Mouse (Mus musculus) lung, adult 18-20 months (tissue): ENCODE measurements around the gene Gpm6b.

Experiments used
- DNase-seq, 2 experiments: peaks; one replicate each; pipeline ENCODE4 v3.0.0; 2022; ENCODE audit warnings: mixed read lengths in 2 of 2

The Gpm6b gene

GRCm38 (mm10) chrX:166307437-166308222 is 68.9 kb downstream of the Gpm6b start:
- DNase-seq: no peak

GRCm38 (mm10) chrX:166308798-166309197 is 70.1 kb downstream of the Gpm6b start:
- DNase-seq: no peak

DNA sequence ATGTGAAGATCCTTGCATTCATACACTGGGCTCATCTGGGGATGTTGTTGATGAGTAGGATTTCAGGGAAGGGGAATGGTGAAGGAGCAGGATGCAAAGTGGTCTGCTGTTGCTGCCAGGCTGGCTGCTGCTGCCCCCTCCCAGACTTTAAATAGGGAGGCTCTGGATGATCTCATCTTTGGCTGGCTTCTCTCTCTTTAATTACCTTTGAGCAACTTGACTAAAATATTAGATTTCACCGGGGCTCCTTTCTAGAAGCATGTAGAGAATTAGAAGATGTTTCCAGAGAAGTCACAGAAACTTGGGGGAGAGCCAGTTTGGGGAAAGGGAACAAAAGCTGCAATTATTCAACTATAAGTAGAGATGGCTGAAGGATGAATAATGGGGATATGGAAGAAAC is 76.5 kb downstream of the Gpm6b start:
- DNase-seq: no peak

GRCm38 (mm10) chrX:166316552-166317375 is 78.1 kb downstream of the Gpm6b start:
- DNase-seq: no peak

- DNase-seq: no peak
Measured at GRCm38 (mm10) chrX:166317376-166317679, 78.6 kb downstream of the Gpm6b start.

GRCm38 (mm10) chrX:166323226-166323625 is 84.5 kb downstream of the Gpm6b start:
- no peak for DNase-seq

GRCm38 (mm10) chrX:166327621-166328020 is 88.9 kb downstream of the Gpm6b start:
- DNase-seq: no peak

DNA sequence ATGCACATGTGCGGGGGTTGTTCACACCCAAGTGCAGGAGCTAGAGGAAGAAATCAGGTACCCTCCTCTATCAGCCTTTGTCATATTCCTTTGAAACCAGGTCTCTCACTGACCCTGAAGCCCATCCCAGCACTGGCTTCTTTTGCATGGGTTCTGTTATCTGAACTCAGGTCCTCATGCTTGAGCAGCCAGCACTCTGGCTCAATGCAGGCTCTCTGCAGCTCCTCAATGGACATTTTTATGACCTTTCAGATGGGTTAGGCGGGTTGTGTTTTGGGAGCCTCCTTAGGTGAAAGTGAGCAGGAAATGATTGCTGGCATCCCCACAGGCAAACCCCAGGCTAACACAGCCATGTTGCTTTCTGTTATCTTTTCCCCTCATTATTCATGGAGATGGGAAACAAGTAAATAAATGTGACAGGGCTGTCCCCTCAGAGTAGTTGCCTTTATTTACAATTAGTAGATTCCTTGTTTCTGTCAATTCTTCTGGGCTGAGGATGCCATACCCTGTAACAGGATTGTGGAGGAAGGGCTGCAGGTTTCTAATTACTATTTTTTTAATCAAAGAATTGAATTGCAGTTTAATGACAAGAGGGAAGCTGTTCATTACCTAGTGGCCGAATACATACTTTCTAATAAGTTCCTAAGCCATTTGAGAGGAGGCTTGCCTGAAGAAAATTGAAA is 89.6 kb downstream of the Gpm6b start:
- no peak for DNase-seq

DNA sequence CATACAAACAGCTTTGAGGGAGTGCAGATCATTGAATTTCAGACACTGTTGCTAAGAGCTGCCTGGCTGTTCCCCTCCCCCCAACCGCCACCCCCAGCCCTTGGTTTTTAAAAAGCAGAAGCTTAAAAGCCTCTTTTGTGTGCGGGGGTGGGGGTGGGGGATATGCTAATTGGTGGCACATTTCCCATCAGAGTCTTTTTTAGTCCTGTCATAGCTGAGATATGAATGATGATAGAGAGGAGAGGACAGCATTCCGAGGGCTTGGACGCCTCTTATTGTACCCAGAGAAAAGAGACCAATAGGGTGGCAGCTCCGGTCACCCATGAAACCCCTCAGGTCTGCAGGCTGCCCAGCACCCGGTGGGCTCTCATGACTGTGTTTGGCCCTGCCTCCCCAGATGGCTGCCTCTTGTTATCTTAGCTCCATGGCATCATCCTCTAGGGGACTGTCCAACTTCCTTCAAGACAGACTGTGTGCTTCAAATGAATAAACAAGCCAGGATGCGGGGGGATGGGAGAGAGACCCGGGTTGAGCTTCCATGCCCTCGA is 90.3 kb downstream of the Gpm6b start:
- DNase-seq: peak in 1 of 2 experiments; percentile 2

DNA sequence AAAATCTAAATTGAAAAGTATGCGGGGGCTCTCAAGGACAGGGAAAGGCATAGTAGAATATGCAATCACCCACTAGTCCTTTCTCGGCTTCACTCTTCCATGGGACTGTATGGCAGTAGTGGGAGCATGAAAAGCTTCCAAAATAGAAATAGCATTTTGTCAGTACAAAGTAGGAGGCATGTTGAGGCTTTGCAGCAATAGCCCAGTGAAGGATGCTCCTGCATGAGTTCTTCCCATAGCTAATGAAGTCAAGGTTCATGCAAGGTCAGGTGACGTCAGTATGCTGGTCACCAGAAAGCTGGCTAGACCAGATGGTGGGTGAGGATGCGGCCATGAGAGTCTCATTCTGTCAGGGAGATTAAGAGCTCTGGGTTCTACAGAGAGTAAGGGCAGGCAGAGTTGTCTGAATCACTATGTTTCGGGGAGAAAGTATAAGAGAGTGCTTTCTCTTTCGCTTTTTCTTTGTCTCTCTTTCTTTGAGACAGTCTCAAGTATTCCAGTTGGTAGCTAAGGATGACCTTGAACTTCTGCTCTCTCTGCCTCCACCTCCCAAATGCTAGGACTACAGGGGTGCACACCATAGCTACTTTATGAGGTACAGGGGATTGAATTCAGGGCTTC is 95.9 kb downstream of the Gpm6b start:
- DNase-seq: no peak

DNA sequence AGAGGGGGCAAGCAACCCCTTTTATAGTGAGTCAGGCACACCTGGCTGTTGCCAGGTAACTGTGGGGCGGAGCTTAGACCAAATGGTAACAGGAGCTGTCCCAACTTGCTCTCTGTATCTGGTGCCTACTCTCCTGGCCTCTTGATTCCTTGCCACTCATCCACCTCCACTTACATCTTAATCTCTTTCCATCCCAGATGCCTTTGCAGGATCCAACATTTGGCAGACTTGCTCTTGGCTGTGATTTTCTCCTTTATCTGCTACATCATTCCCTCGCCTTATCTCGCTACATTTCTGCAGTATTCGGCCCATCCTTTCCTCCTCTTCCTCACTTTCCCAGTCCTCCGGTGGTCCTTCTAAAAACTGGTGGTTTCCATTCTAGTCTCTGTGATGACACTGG is 99.6 kb downstream of the Gpm6b start:
- no peak for DNase-seq

DNA sequence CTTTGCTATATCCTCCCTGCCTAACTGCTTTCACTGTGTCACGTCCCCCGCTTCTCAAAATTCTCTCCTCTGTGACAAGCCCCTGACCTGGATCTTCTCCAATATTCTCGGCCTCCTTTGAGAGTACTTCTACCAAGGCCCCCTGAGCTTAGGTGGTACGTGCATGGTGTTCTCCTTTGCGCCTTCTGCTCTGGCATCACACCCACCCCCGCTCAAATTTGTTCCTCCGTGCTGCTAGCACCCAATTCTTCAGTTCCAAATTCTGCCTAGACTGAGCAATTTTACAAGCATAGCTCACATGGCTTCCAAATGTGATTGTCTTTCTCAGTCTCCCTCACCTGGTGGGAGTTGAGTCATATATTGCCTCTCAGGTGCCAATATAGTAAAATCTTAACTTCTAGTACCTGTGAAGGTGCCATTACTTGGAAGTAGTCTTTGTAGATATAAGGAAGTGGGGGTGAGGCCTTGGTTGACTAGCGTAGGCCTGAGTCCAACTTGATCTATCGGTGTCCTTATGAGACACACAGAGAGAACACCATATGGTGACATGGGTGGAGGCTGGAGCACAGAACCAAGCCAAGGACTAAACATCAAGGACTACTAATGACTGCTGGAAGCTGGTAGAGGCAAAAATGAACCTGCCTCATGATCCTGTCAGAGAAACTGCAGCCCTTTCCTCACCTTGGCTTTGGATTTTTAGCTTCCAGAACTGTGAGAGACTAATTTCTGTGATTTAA is 100.2 kb downstream of the Gpm6b start:
- DNase-seq: no peak

DNA sequence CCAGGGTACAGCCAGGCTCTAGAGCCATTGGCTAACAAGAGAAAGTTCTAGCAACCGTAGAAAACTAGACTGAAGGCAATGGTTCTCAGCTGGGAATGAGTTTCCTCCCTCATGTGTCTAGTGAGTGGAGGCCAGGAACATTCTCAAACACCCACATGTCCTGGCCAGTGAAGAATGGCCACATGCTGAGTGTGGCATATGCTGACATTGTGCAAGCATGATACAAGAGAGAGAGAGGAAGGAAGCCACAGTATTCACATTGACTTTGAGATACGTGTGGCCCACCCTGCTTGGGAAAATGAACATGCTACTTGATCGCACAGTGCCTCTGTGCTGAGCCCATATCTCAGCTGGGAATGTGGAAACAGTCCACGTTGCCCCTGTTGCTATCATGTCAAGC is 101.2 kb downstream of the Gpm6b start:
- no peak for DNase-seq

GRCm38 (mm10) chrX:166341795-166342194 is 103.1 kb downstream of the Gpm6b start:
- DNase-seq: no peak

DNA sequence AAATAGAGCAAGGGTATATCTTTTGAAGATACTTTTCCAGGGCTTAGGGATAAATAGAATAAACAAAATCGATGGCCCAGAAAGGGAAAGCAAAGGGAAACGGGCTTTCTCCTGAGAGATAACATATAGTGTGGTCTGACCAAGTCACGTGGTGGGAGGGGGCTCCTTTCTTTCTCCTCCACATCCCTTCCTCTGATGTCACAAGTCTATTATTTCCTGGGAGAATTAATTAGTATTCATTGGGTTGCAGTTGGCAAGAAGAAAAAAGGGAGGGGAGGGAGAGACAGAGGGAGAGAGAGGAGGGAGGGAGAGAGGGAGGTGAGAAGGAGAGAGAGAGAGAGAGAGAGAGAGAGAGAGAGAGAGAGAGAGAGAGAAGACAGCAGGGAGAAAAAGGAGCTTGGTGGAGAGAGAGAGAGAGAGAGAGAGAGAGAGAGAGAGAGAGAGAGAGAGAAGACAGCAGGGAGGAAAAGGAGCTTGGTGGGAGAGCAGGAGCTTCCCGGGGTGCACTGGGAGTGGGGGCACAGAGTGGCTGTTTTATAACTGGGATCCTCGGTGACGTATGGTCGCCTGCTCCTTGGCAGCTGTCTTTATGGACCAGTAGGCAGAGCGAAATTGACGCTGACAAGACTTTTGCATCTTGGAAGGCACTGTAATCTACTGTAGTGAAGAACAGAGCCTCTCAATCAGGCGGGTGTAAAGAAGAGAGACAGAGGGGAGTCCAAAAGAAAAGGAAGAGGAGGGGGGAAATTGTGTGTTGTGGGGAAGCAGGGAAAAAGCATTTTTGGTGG is 105.7 kb downstream of the Gpm6b start:
- DNase-seq: no peak

DNA sequence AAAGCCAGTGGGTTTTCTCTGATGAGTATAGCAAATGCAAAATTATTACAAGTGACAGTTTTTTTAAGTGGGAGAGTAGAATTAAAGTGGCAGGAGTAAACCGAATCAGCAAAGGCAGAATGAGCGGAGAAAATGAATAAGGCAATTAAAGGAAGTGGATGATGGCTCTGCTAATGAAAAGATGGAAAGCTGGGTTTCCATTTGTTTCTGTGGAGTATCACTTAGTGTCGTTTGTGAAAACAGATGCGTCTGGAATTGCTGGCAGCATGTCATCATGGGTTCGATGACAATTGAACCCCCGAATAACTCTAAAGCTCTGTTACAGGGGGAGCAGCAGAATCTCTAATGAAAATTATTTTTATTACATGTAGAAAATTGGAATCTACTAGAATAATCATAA is 109.4 kb downstream of the Gpm6b start:
- DNase-seq: no peak

GRCm38 (mm10) chrX:166348634-166349033 is 109.9 kb downstream of the Gpm6b start:
- no peak for DNase-seq

DNA sequence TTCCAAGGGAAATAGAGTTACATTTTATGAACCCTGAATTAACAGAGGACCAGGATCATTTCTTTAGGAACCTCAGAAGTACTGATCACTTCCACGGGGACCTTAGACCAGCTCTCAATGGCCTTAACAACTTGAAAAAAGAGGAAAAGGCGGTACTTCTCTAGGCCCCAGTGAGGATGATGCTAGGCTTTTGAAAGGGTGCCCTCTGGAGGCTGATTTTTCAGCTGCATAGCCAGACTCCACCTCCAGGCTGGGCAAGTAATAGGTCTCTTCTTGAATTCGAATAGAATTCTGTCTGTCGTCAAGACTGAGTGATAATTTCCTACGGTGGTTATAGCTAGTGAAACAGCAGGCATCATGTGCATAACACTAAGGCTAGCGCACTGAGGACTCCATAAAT is 113.1 kb downstream of the Gpm6b start:
- peak; percentile 20 to 51 for DNase-seq

DNA sequence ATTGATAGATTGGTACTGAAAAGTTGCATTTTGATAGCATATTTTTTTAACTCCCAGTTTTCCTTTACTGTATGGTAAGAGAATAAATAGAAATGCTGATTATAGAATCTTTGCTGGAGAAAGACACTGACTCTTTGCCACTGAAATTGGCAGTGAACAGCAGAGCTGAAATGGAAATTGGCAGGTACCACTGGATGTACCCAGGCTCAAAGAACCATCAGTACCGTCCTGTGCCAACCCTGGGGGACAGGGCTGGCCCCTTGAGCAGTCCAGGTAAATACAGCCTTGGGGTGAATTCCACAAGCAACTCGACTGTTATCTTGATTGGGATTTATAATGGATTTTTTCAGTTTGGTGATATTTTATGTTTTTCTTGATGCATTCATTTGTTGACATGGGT is 114.7 kb downstream of the Gpm6b start:
- no peak for DNase-seq

GRCm38 (mm10) chrX:166354913-166355312 is 116.2 kb downstream of the Gpm6b start:
- DNase-seq: no peak

GRCm38 (mm10) chrX:166356276-166356675 is 117.6 kb downstream of the Gpm6b start:
- DNase-seq: no peak
